Mouse (Mus musculus): ENCODE data around the gene Ermp1.
A peak's percentile ranks its signal among the peaks of the same experiment; 100 is the strongest.

The Ermp1 gene

GRCm38 (mm10) chr19:29661974-29662580 lies 13.9 kb upstream of the Ermp1 start:
- peak; percentile 27 for DNase-seq (ENCODE audit: low spot score)

DNA sequence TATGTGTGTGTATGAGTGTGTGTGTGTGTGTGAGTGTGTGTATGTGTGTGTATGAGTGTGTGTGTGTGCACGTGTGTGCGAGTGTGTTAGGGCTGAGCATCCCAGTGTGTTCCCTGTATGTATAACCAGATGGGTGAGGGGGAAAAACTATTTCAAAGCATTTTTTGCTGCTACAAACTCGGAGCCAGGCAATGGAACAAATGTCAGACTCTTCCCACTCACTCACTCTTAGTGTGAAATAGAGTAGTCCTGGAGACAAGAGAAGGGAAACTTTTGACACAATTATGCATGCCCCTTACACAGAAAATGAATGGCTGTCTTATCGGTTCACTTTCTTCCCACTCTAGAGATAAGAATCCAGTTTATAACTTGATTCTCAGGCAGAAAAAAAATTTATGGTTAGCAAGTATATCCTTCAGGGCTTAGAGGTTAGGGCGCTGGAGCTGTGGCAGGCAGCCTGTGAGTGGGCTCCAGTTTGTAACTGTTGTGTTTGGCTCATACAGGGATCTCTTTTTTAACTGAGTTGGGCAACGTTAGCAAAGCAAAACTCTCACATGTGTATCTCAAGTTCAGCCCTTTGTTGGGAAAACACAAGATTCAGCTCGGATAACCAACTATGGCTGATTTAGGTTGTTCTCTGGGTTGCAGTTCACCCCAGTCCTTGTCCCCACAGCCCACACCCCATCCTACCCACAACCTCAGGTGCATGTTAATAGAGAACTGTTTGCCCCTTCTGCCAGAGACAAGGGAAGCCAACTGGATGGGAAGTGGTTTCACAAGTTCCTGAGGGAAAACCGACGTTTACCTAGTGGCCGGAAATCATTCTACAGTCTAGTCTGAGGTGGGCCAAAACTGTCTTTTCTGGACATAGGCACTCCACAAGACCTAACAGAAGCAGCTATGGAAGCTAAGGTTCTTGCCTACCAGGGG lies 12.9 kb upstream of the Ermp1 start:
- DNase-seq (ENCODE audit: low spot score) = no peak

- no peak for DNase-seq (ENCODE audit: low spot score)
Observed at GRCm38 (mm10) chr19:29659705-29660104, 11.5 kb upstream of the Ermp1 start.

GRCm38 (mm10) chr19:29658836-29659235 lies 10.6 kb upstream of the Ermp1 start:
- DNase-seq (ENCODE audit: low spot score) = no peak

DNA sequence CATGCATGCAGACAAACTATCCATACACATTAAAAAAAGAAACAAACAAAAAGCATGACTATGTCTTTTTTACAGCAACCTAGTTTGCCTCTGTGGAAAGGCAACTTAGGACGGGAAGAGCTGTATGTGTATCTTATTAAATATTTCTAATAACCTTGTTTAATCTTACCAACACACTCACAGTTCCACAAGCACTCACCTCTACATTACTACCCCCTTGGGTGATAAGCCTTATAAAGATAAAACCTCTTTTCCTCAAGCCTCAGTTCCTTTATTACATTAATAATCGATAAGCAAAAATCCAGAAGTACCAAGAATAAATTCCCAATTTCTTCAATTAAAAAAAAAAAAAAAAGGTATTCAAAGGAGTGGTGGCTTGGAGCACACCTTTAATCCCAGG lies 9.3 kb upstream of the Ermp1 start:
- DNase-seq (ENCODE audit: low spot score) = no peak

- DNase-seq (ENCODE audit: low spot score) = no peak
Observed at GRCm38 (mm10) chr19:29657033-29657432, 8.8 kb upstream of the Ermp1 start.

GRCm38 (mm10) chr19:29656620-29657019 lies 8.4 kb upstream of the Ermp1 start:
- DNase-seq (ENCODE audit: low spot score) = no peak

DNA sequence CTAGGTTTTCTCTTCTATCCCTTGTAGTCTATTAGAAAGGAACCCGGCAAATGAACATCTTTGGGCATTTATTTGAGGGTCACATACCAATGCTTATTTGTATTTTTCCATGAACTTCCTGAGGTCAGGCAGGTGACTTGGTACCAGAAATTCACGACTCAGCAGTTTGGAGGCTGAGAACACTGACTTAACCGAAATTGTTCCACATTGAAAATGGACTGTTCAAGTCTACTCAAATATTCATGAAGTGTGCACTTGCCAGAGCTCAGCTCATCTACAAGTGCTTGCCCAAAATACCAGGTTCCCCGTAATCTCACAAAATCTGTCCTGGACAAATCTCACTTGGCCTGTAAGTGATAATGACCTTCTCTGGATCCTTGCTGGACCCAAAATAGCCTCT lies 7.8 kb upstream of the Ermp1 start:
- DNase-seq (ENCODE audit: low spot score) = no peak

GRCm38 (mm10) chr19:29655148-29655547 lies 6.9 kb upstream of the Ermp1 start:
- DNase-seq (ENCODE audit: low spot score) = no peak

- DNase-seq (ENCODE audit: low spot score) = no peak
Observed at GRCm38 (mm10) chr19:29653768-29654265, 5.6 kb upstream of the Ermp1 start.

- DNase-seq (ENCODE audit: low spot score) = no peak
Observed at GRCm38 (mm10) chr19:29649683-29650082, 1.5 kb upstream of the Ermp1 start.

- no peak for DNase-seq (ENCODE audit: low spot score)
Observed at GRCm38 (mm10) chr19:29648550-29648914, 317 bp upstream of the Ermp1 start.

GRCm38 (mm10) chr19:29644747-29645146 lies 3.5 kb downstream of the Ermp1 start:
- DNase-seq (ENCODE audit: low spot score) = no peak

DNA sequence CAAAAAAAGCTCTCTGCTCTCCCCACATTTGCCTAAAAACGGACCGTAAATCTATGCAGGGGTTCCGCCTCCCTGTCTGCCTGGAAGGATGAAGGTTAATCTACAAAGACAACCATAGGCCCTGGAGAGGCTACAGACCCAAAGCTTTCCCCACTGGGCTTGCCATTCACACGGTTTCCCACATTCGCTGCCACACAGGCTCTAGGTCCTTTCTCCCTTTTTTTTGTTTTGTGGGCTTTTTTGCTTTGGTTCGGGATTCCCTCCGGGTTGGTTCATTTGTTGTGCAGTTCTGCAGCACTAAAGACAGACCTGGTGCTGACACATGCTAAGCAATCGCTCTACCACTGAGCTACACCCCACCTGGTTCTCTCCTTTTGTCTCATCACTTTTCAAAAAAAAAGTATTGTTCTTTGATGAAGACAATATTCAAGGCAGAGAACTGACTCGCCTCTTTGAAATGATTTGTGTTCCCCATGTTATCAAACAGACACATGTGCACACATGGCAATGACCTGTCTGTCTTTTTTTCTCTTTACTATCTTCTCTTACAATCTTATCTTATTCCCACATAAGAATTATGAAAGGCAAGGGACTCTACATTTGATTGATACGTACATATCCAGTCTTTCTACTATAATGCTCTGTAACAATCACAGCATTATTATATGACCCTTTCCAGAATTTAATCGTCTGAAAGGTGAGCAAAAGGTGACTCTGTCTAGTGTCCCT lies 4.9 kb downstream of the Ermp1 start:
- no peak for DNase-seq (ENCODE audit: low spot score)

DNA sequence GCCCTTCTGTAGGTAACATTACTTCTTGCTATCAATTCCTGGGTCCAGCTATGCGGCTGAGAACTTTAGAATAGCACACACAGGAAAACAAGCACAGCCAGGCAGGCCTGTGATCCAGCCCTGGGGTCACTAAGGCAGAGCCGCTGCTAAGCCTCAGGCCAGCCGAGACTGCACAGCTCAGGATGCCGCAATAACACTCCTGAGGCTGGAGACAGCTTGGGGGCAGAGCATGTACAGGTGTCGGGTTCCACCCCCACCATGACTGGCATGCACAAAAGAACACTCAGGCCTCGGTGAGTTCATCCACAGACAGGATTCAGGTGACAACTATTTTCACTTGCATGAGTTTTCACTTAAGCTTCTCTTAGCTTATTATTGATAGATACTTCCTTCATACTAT lies 6.0 kb downstream of the Ermp1 start:
- no peak for DNase-seq (ENCODE audit: low spot score)

GRCm38 (mm10) chr19:29641510-29641909 lies 6.7 kb downstream of the Ermp1 start:
- DNase-seq (ENCODE audit: low spot score) = no peak

GRCm38 (mm10) chr19:29641055-29641454 lies 7.2 kb downstream of the Ermp1 start:
- peak; percentile 53 for DNase-seq (ENCODE audit: low spot score)

GRCm38 (mm10) chr19:29612102-29612501 lies 36.1 kb downstream of the Ermp1 start:
- no peak for DNase-seq (ENCODE audit: low spot score)

DNA sequence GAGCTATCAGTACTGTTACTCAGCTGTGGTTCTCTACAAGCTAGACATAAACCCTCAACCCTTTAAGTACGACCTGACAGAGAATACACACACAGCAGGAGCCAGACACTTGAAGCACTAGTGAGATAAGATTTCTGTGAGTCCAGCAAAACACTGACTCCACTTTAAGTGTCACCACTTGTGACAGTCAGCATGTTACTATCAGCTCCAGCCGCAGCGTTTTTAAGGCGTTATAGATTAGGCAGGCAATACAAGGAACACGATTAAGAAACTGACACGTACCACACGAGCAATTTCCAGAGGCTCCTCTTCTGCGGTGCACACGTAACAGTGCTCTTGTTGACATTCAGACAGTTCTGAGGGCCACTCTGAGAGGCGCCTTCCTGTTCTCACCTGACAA lies 37.3 kb downstream of the Ermp1 start:
- no peak for DNase-seq (ENCODE audit: low spot score)

DNA sequence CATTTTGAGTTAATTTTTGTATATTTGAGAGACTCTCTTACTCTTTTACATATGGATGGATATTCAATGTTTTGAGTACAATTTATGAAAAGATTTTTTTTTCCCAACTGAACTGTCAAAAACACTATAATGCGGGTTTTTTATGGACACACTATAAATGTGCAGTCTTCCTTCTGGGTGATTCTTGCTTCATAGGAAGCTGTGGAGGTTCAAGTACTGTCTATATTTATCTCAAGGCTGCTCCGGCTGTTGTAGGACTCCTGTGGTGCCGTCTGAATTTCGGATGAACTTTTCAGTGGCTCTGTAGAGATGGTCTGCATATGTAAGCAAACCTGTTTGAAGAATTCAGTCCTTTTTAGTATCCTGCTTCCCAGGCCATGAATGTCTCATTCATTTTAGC lies 40.0 kb downstream of the Ermp1 start:
- DNase-seq (ENCODE audit: low spot score) = no peak

DNA sequence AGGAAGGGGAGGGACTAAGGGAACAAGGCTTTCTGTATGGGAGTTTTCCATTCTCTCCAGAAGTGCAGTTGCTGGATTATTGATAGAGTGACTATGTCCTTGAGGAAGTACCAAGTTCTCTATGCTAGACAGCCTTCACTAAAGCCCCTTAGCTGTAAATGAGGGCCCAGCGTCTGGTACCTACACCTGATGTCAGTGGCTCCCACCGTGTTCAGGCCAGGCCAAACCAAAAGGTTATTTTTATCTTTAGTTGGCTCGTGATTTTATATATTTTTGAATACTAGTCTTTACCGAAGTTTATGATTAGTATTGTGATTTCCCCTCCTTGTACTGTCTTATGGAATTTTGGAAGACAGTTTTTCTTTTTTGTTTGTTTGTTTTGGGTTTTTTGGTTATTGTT lies 40.7 kb downstream of the Ermp1 start:
- no peak for DNase-seq (ENCODE audit: low spot score)

DNA sequence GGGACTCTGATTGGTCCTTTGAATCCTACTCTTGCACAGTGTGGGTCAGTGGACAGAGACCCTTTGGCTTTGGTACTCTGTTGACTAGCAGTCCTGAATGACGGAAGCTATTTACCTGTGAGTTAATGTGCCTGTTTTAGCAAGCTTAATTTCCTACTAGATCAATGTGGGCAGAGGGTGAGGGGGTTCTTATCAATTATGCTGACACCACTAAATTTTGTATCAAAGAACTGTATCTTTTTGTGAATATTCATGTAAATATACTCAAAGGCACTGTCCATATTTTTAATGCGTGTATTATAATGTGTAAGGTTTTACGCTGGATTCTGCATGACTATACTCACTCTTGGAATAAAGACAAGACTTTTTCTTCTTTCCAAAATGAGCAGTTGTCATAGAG lies 43.6 kb downstream of the Ermp1 start:
- DNase-seq (ENCODE audit: low spot score) = no peak

Measured in MN1 (cell line).